Mouse (Mus musculus) G1E (cell line): ENCODE measurements at regions not wholly inside any gene's neighbourhood (a gene's known extent, or its start where the extent isn't known, plus 50 kb on each side); places are given as distances from the start of the nearest gene placed in this dataset.

Source experiments
- CTCF ChIP-seq: IDR thresholded peaks from 2 replicates; pipeline ENCODE4 v1.5.1; 2012; ENCODE audit warnings: low read depth, low read length, inconsistent platforms, mixed read lengths
- GATA1 ChIP-seq: IDR thresholded peaks from 2 replicates; pipeline ENCODE4 v1.6.1; 2012; ENCODE audit warnings: borderline replicate concordance, low read length, inconsistent platforms, mixed read lengths
- GATA2 ChIP-seq: IDR thresholded peaks from 2 replicates; pipeline ENCODE4 v1.6.1; 2012; ENCODE audit warnings: low read depth, low read length, inconsistent platforms, borderline replicate concordance
- POLR2AphosphoS5 ChIP-seq: IDR thresholded peaks from 2 replicates; pipeline ENCODE4 v1.6.1; 2012; ENCODE audit warnings: low read depth, low read length, inconsistent platforms; ENCODE audit not compliant: insufficient replicate concordance

- TF ChIP-seq CTCF (no peak), POLR2AphosphoS5 (no peak), GATA1 (no peak), GATA2 (no peak)
Measured at GRCm38 (mm10) chr1:90697056-90697596, 94.3 kb downstream of the Cops8 start.
